Mouse (Mus musculus): ENCODE results near the gene Odc1. TPM values are rescaled to one million over a fixed set of nuclear protein-coding genes. Genes with fewer than 3 reads are reported as not detected.

The Odc1 gene
- polyA plus RNA-seq, 1 experiment from 2014 or later: 541 TPM

DNA sequence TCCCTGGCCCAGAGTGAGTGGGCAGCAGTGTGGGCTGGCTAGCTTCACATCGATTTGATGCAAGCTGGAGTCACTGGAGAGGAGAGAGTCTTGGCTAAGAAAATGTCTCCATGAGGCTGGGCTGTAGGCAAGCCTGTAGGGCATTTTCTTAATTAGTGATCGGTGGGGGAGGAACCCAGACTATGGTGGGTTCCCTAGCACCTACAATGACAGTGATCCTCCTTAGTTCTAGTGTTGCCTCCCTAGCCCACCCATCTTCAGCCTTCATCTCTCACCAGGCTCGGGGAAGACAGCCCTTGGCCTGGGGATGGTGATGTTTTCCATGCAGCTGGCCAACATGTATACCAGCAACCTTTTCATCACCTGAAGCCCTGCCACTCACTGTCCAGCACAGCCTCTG is 43.8 kb downstream of the Odc1 start:
- DNase-seq (ENCODE audit: low read depth, low spot score): no peak
- H3K27me3 ChIP-seq: no peaks in the 10 kb centered on the region
- POLR2A ChIA-PET: no interaction called here
- no peak for ATAC-seq
- CTCF ChIA-PET: no interaction called here
- TF ChIP-seq CTCF (IDR thresholded peaks at IDR 0.05): no peak
- in situ Hi-C loops (cut with MboI; ENCODE audit: low pct_unique_long_range_greater_than_20kb): no loop called here

DNA sequence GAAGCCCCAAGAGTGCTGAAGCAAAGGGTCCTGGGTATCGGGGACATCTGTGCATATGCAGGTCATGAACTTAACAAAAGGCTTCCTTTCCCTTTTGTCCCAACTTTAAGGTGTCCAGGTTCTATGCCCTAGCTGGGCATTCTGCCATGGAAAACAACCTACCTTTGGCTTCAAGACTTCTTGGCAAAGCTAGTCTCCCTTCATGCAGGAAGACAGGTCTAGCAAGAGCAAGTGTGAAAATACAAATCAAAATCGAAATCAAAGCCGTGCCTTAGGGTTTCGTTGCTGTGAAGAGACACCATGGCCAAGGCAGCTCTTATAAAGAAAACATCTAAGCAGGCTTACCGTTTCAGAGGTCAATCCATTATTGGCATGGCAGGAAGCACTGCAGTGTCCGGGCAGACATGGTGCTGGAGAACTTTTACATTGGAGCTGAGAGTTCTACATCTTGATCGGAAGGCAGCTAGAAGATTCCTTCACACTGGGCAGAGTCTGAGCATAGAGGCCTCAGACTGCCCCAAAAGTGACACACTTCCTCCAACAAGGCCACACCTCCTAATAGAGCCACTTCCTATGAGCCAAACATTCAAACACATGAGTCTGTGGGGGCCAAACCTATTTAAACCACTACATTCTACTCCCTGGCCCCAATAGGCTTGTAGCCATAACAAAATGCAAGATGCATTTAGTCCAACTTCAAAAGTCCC is 44.5 kb downstream of the Odc1 start:
- TF ChIP-seq CTCF (IDR thresholded peaks at IDR 0.05): no peak

GRCm38 (mm10) chr12:17591249-17591648 is 46.7 kb downstream of the Odc1 start:
- DNase-seq (ENCODE audit: low read depth, low spot score) (no peak), ATAC-seq (no peak)
- H3K27me3 ChIP-seq: no peaks in the 10 kb centered on the region
- in situ Hi-C loops (cut with MboI; ENCODE audit: low pct_unique_long_range_greater_than_20kb): no loop called here
- CTCF ChIA-PET: no interaction called here
- no peak for TF ChIP-seq CTCF (IDR thresholded peaks at IDR 0.05)
- POLR2A ChIA-PET: no interaction called here

More for the DNA sequence above, 44.5 kb downstream of the Odc1 start:
- POLR2A ChIA-PET: no interaction called here
- no peak for DNase-seq (ENCODE audit: low read depth, low spot score)
- CTCF ChIA-PET: no interaction called here
- ATAC-seq: no peak
- no peaks in the 10 kb centered on the region for H3K27me3 ChIP-seq
- in situ Hi-C loops (cut with MboI; ENCODE audit: low pct_unique_long_range_greater_than_20kb): no loop called here

DNA sequence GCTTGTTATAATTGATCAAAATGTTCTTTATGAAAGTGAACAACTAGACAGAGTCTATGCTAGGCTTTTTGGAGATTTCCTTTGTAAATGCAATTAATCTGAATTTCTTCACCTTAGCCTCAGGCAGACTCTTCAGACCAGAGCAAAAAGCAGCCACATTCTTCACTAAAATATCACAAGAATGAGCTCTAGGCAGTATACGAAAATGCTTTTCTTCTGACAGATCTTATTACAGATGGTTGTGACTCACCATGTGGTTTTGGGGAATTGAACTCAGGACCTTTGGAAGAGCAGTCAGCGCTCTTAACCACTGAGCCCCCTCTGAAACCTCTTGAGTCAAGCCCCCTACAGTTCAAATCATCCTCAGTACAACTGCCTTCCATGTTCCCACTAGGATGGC is 49.4 kb downstream of the Odc1 start:
- in situ Hi-C loops (cut with MboI; ENCODE audit: low pct_unique_long_range_greater_than_20kb): no loop called here
- DNase-seq (ENCODE audit: low read depth, low spot score): no peak
- ATAC-seq: no peak
- TF ChIP-seq CTCF (IDR thresholded peaks at IDR 0.05): no peak
- CTCF ChIA-PET: interaction anchor here (1.3 kb wide), 1 partner anchor 26 kb away, joined by 3 read pairs; no protein-coding TSS in a partner anchor
- no peaks in the 10 kb centered on the region for H3K27me3 ChIP-seq
- POLR2A ChIA-PET: no interaction called here

DNA sequence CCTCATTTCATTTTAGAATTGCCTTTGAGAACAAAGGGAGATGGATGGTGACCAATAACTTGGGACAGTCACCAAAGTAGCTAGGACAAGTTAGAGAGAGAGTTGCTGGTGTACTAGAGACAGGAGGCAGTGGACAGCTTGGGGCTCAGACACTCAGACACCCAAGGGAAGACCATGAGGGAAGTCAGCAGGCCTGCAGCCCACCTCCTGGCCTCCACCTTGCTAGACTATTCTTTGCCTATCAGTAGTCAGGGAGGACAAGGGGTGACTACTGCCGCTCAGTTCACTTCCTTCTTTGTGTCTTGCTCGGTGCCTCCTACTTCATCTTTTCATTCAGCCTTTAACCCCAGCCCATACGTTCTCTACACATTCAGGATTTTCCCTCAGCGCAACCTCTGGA is 50.1 kb downstream of the Odc1 start:
- ATAC-seq: no peak
- no peaks in the 10 kb centered on the region for H3K27me3 ChIP-seq
- in situ Hi-C loops (cut with MboI; ENCODE audit: low pct_unique_long_range_greater_than_20kb): no loop called here
- ChIA-PET POLR2A (no interaction called here), CTCF (interaction anchor here (0.8 to 1.3 kb wide), 4 partner anchors 27 to 60 kb away, joined by 3 to 4 read pairs (median 3); no protein-coding TSS in a partner anchor)
- no peak for TF ChIP-seq CTCF (IDR thresholded peaks at IDR 0.05)
- no peak for DNase-seq (ENCODE audit: low read depth, low spot score)

DNA sequence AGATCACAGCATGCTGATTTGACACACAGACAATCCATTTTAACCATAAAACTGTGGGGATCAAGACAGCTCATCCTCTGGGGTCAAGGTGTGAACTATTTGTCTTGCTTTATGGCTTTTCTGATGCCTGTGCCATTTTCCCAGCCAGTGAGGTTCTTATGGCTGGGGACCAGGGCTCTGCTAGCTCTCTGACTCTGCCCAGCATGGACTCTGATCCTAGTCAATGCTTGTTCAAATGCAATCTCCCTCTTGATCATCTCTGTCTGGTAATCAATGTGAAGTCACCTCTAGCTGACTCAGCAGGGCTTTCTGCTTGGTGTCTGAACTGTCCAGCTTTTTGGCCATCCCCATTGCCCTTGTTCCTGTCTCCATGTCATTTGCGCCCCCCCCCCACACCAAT is 50.6 kb downstream of the Odc1 start:
- no peak for DNase-seq (ENCODE audit: low read depth, low spot score)
- ATAC-seq: no peak
- H3K27me3 ChIP-seq: no peaks in the 10 kb centered on the region
- no peak for TF ChIP-seq CTCF (IDR thresholded peaks at IDR 0.05)
- ChIA-PET CTCF (interaction anchor here (0.8 to 1.3 kb wide), 3 partner anchors 34 to 59 kb away, joined by 3 to 4 read pairs (median 3); no protein-coding TSS in a partner anchor), POLR2A (no interaction called here)
- in situ Hi-C loops (cut with MboI; ENCODE audit: low pct_unique_long_range_greater_than_20kb): no loop called here

Other genes starting within 250 kb of the Odc1 start
- gene Atp6v1c2, start 215.4 kb upstream of the Odc1 start, polyA plus RNA-seq (2021): not detected
- 18.6 TPM for gene Nol10, start 196.3 kb upstream of the Odc1 start, polyA plus RNA-seq (2021)
- gene Hpcal1, start 146.1 kb downstream of the Odc1 start, polyA plus RNA-seq (2021): 39.5 TPM